Mouse (Mus musculus) stomach, postnatal 0 days (tissue): ENCODE measurements around the gene Ddx50.

Experiments used
- CTCF ChIP-seq: IDR thresholded peaks from 2 replicates; pipeline ENCODE4 v1.5.1; 2016; ENCODE audit warnings: antibody characterized with exemption, low read depth, mild to moderate bottlenecking, moderate library complexity
- EP300 ChIP-seq: optimal IDR thresholded peaks from 2 replicates; pipeline ENCODE3; 2016; ENCODE audit warnings: antibody characterized with exemption

- no peak for TF ChIP-seq CTCF
- no peak for TF ChIP-seq EP300
Measured at GRCm38 (mm10) chr10:62582701-62583100, 68.3 kb downstream of the Ddx50 start.
